Mouse (Mus musculus): ENCODE results near the gene Plagl1. TPM values are rescaled to one million over a fixed set of nuclear protein-coding genes. Genes with fewer than 3 reads are reported as not detected.

Plagl1 gene
- total RNA-seq, 1 experiment, result 13.4 TPM

- in situ Hi-C loops (cut with MboI; ENCODE audit: low sequenced_read_pairs in 2 of 2, unreplicated experiment in 2 of 2), result no loop called here
- Histone ChIP-seq H3K36me3 (ENCODE audit: control insufficient read depth, insufficient read depth, low read length, poor library complexity, severe bottlenecking) (no peaks in the 10 kb centered on the region), H3K4me3 (ENCODE audit: insufficient read depth in 1 of 2, low read depth in 1 of 2, low read length in 2 of 2, poor library complexity in 1 of 2, severe bottlenecking in 1 of 2) (no peak overlapping the region), H3K4me1 (ENCODE audit: control insufficient read depth in 2 of 2, insufficient read depth in 2 of 2, low read length in 2 of 2, poor library complexity in 1 of 2) (peaks cover 1 to 7% of the 10 kb centered on the region in 2 experiments; a peak in 2 of 4 replicates), H3K9ac (ENCODE audit: insufficient read depth, low read depth, low read length, poor library complexity, severe bottlenecking) (no peak overlapping the region), H3K27ac (ENCODE audit: insufficient read depth, low read depth, low read length, poor library complexity, severe bottlenecking) (no peak overlapping the region), H3K9me3 (ENCODE audit: control insufficient read depth, insufficient read depth, low read depth, low read length) (no peaks in the 10 kb centered on the region)
- DNase-seq (ENCODE audit: low read depth, low spot score), result no peak
- TF ChIP-seq MAFK (IDR thresholded peaks at IDR 0.05; ENCODE audit: insufficient read depth, low read depth, low read length) (no peak), ZNF384 (IDR thresholded peaks at IDR 0.05; ENCODE audit: low read depth, low read length) (no peak), CHD2 (IDR thresholded peaks at IDR 0.05; ENCODE audit: low read depth, low read length) (no peak), HCFC1 (IDR thresholded peaks at IDR 0.05; ENCODE audit: borderline replicate concordance, insufficient read depth, low read length) (no peak), ZC3H11A (IDR thresholded peaks at IDR 0.05; ENCODE audit: borderline replicate concordance, low read depth, low read length) (no peak)
Measured at GRCm38 (mm10) chr10:13116706-13117665, 56.7 kb downstream of the Plagl1 start.

DNA sequence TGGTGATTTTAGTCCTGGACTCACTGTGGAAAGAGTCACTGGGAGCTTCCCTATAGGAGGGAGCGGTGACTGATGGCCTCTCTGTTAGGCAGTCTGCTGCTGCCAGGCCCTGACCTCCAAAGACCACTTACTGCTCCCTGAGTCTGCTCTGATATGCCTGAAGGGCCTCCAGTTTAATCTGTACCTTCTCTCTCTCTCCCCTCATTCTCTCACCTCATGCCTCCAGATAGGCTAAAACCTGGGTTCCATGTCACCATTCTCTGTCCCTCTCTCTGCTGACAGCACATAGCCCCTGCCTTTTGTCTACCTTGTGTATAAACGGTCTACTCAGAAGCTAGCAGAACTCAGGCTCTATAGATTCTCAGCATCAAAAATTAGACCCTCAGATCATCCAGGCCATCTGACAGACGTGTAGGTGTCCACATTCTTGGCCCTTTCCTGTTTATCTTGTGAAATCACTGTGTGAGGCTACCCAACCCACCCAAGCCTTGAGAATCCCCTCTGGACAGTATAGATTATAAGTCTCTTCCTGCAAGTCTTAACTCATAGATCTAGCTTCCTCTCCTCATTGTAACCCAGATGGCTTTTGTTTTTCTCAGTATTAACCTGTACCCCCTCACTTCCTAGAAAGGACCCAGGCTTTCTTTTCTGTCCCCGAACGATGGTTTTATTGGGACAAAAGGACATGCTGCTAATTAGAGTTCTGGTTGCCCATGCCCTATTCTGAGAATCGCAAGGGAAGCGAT is 57.9 kb downstream of the Plagl1 start:
- H3K27ac ChIP-seq (ENCODE audit: insufficient read depth, low read depth, low read length, poor library complexity, severe bottlenecking), result no peak overlapping the region
- TF ChIP-seq HCFC1 (IDR thresholded peaks at IDR 0.05; ENCODE audit: borderline replicate concordance, insufficient read depth, low read length) (no peak), CHD2 (IDR thresholded peaks at IDR 0.05; ENCODE audit: low read depth, low read length) (no peak), MAFK (IDR thresholded peaks at IDR 0.05; ENCODE audit: insufficient read depth, low read depth, low read length) (no peak), ZNF384 (IDR thresholded peaks at IDR 0.05; ENCODE audit: low read depth, low read length) (no peak), ZC3H11A (IDR thresholded peaks at IDR 0.05; ENCODE audit: borderline replicate concordance, low read depth, low read length) (no peak)
- no peaks in the 10 kb centered on the region for H3K9me3 ChIP-seq (ENCODE audit: control insufficient read depth, insufficient read depth, low read depth, low read length)
- no peaks in the 10 kb centered on the region for H3K36me3 ChIP-seq (ENCODE audit: control insufficient read depth, insufficient read depth, low read length, poor library complexity, severe bottlenecking)
- H3K4me3 ChIP-seq (ENCODE audit: insufficient read depth in 1 of 2, low read depth in 1 of 2, low read length in 2 of 2, poor library complexity in 1 of 2, severe bottlenecking in 1 of 2), result no peak overlapping the region
- peaks cover 1 to 7% of the 10 kb centered on the region in 2 experiments; a peak in 2 of 4 replicates for H3K4me1 ChIP-seq (ENCODE audit: control insufficient read depth in 2 of 2, insufficient read depth in 2 of 2, low read length in 2 of 2, poor library complexity in 1 of 2)
- DNase-seq (ENCODE audit: low read depth, low spot score), result no peak
- in situ Hi-C loops (cut with MboI; ENCODE audit: low sequenced_read_pairs in 2 of 2, unreplicated experiment in 2 of 2), result no loop called here
- no peak overlapping the region for H3K9ac ChIP-seq (ENCODE audit: insufficient read depth, low read depth, low read length, poor library complexity, severe bottlenecking)

- H3K36me3 ChIP-seq (ENCODE audit: control insufficient read depth, insufficient read depth, low read length, poor library complexity, severe bottlenecking), result no peaks in the 10 kb centered on the region
- DNase-seq (ENCODE audit: low read depth, low spot score), result no peak
Measured at GRCm38 (mm10) chr10:13118770-13119102, 58.4 kb downstream of the Plagl1 start.

GRCm38 (mm10) chr10:13119300-13119699 is 59.0 kb downstream of the Plagl1 start:
- no peak for TF ChIP-seq ZNF384 (IDR thresholded peaks at IDR 0.05; ENCODE audit: low read depth, low read length)
- no peak for TF ChIP-seq ZC3H11A (IDR thresholded peaks at IDR 0.05; ENCODE audit: borderline replicate concordance, low read depth, low read length)
- TF ChIP-seq CHD2 (IDR thresholded peaks at IDR 0.05; ENCODE audit: low read depth, low read length), result no peak
- no peak for TF ChIP-seq MAFK (IDR thresholded peaks at IDR 0.05; ENCODE audit: insufficient read depth, low read depth, low read length)
- TF ChIP-seq HCFC1 (IDR thresholded peaks at IDR 0.05; ENCODE audit: borderline replicate concordance, insufficient read depth, low read length), result no peak
- no peak overlapping the region for H3K4me3 ChIP-seq (ENCODE audit: insufficient read depth in 1 of 2, low read depth in 1 of 2, low read length in 2 of 2, poor library complexity in 1 of 2, severe bottlenecking in 1 of 2)
- in situ Hi-C loops (cut with MboI; ENCODE audit: low sequenced_read_pairs in 2 of 2, unreplicated experiment in 2 of 2), result no loop called here
- peaks cover 1 to 7% of the 10 kb centered on the region in 2 experiments; a peak in 2 of 4 replicates for H3K4me1 ChIP-seq (ENCODE audit: control insufficient read depth in 2 of 2, insufficient read depth in 2 of 2, low read length in 2 of 2, poor library complexity in 1 of 2)
- H3K36me3 ChIP-seq (ENCODE audit: control insufficient read depth, insufficient read depth, low read length, poor library complexity, severe bottlenecking), result no peaks in the 10 kb centered on the region
- H3K9ac ChIP-seq (ENCODE audit: insufficient read depth, low read depth, low read length, poor library complexity, severe bottlenecking), result no peak overlapping the region
- no peak for DNase-seq (ENCODE audit: low read depth, low spot score)
- H3K27ac ChIP-seq (ENCODE audit: insufficient read depth, low read depth, low read length, poor library complexity, severe bottlenecking), result no peak overlapping the region
- H3K9me3 ChIP-seq (ENCODE audit: control insufficient read depth, insufficient read depth, low read depth, low read length), result no peaks in the 10 kb centered on the region

More at GRCm38 (mm10) chr10:13118770-13119102, 58.4 kb downstream of the Plagl1 start:
- in situ Hi-C loops (cut with MboI; ENCODE audit: low sequenced_read_pairs in 2 of 2, unreplicated experiment in 2 of 2), result no loop called here
- TF ChIP-seq HCFC1 (IDR thresholded peaks at IDR 0.05; ENCODE audit: borderline replicate concordance, insufficient read depth, low read length) (no peak), ZNF384 (IDR thresholded peaks at IDR 0.05; ENCODE audit: low read depth, low read length) (no peak), ZC3H11A (IDR thresholded peaks at IDR 0.05; ENCODE audit: borderline replicate concordance, low read depth, low read length) (no peak)
- Histone ChIP-seq H3K9ac (ENCODE audit: insufficient read depth, low read depth, low read length, poor library complexity, severe bottlenecking) (no peak overlapping the region), H3K9me3 (ENCODE audit: control insufficient read depth, insufficient read depth, low read depth, low read length) (no peaks in the 10 kb centered on the region), H3K4me3 (ENCODE audit: insufficient read depth in 1 of 2, low read depth in 1 of 2, low read length in 2 of 2, poor library complexity in 1 of 2, severe bottlenecking in 1 of 2) (no peak overlapping the region), H3K27ac (ENCODE audit: insufficient read depth, low read depth, low read length, poor library complexity, severe bottlenecking) (no peak overlapping the region), H3K4me1 (ENCODE audit: control insufficient read depth in 2 of 2, insufficient read depth in 2 of 2, low read length in 2 of 2, poor library complexity in 1 of 2) (peaks cover 1 to 7% of the 10 kb centered on the region in 2 experiments; a peak in 2 of 4 replicates)

Measured in ES-E14 (cell line).